Mouse (Mus musculus) stomach, postnatal 0 days (tissue): ENCODE measurements around the gene Tbxa2r. TPM values are rescaled to one million over a fixed set of nuclear protein-coding genes. Genes with fewer than 3 reads are reported as not detected.
A peak's percentile ranks its signal among the peaks of the same experiment; 100 is the strongest.

ENCODE experiments used
- ATAC-seq: fragments of 200-750 bp; cut with Nextera tagmentation; 2 replicates; pipeline ENCODE4 v1.8.0; 2017; ENCODE audit not compliant: low FRiP score, low TSS enrichment
- DNase-seq: peaks from one replicate; pipeline ENCODE4 v3.0.0-alpha.2; 2016; ENCODE audit warnings: low spot score
- H3K27ac ChIP-seq: fragments of 300-500 bp; sonication (generic); replicated peaks from 2 replicates; pipeline ENCODE4 v1.5.1; 2014; ENCODE audit warnings: mild to moderate bottlenecking, control low read depth
- H3K27me3 ChIP-seq: fragments of 300-500 bp; sonication (generic); 2 replicates; pipeline ENCODE4 v1.6.1; 2014; ENCODE audit warnings: low read length; ENCODE audit not compliant: control insufficient read depth, insufficient read depth
- H3K36me3 ChIP-seq: fragments of 300-500 bp; sonication (generic); 2 replicates; pipeline ENCODE4 v1.6.1; 2014; ENCODE audit warnings: low read length, mixed read lengths; ENCODE audit not compliant: control insufficient read depth, insufficient read depth
- H3K4me1 ChIP-seq: fragments of 300-500 bp; sonication (generic); replicated peaks from 2 replicates; pipeline ENCODE4 v1.6.1; 2014; ENCODE audit warnings: antibody characterized with exemption; ENCODE audit not compliant: control insufficient read depth, insufficient read depth
- H3K4me2 ChIP-seq: fragments of 300-500 bp; sonication (generic); replicated peaks from 2 replicates; pipeline ENCODE4 v1.6.1; 2014; ENCODE audit warnings: low read depth, mild to moderate bottlenecking, control low read depth, moderate library complexity
- H3K4me3 ChIP-seq: fragments of 300-500 bp; sonication (generic); 2 replicates; pipeline ENCODE4 v1.5.1; 2014; ENCODE audit warnings: low read depth, low read length, control low read depth
- H3K9ac ChIP-seq: fragments of 300-500 bp; sonication (generic); 2 replicates; pipeline ENCODE4 v1.6.1; 2014; ENCODE audit warnings: mild to moderate bottlenecking, low read length, control low read depth, mixed read lengths
- H3K9me3 ChIP-seq: fragments of 300-500 bp; sonication (generic); 2 replicates; pipeline ENCODE4 v1.6.1; 2016; ENCODE audit warnings: low read length; ENCODE audit not compliant: control insufficient read depth
- CTCF ChIP-seq: IDR thresholded peaks from 2 replicates; pipeline ENCODE4 v1.5.1; 2016; ENCODE audit warnings: antibody characterized with exemption, low read depth, mild to moderate bottlenecking, moderate library complexity
- EP300 ChIP-seq: optimal IDR thresholded peaks from 2 replicates; pipeline ENCODE3; 2016; ENCODE audit warnings: antibody characterized with exemption
- WGBS: fragments of 180-500 bp; shearing (Covaris S2); extraction: QIAGEN DNeasy Blood & Tissue Kit; methylation state at CpG from one replicate; pipeline ENCODE4 v1.1.7; 2014; 5-methylcytosine and 5-hydroxymethylcytosine counted together
- polyA plus RNA-seq: library from polyadenylated mRNA; unstranded; fragments of >200 nt; fragmentation: Nextera tagmentation; extraction: Ambion mirVana; gene quantifications from 2 replicates; pipeline ENCODE4 v1.2.1, GENCODE M21; 2015

Tbxa2r gene
- polyA plus RNA-seq, 1 experiment from 2014 or later: 20.2 TPM

DNA sequence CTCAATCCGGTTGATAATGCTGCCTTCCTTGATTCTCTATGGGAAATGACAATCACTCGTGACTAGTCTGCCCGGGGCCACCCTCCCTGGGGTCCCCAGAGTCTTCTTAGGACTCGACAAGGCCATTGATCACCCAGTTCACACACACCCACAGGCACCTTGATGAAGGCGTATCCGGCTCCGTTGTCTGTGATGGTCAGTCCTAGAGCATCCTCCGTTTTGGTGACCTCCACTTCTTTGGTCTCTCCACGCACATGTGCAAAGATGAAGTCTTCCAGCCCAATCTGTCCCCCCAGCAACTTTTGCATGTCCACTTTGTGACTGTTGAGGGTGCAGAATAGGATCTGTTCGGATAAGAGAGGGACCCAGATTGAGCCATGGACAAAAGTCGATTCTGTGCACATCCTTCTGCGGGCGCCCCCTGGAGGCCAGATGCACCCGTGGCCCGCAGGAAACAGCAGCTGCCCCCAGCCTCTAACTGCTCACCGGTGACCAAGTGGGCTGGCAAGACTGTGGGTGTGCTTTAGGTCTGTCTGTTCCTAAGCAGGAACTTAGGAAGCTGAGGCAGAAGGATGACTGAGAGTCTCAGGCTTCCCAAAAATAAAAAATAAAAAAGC is 12.9 kb downstream of the Tbxa2r start:
- no peaks in the 10 kb centered on the region for H3K9me3 ChIP-seq
- DNase-seq (peak; percentile 74), ATAC-seq (no peak)
- 40% methylated on average over 16 of the region's 16 CpGs for WGBS
- H3K27me3 ChIP-seq: 0 out of 2 replicates have a peak, but pooled peaks cover 3% of the 10 kb centered on the region
- H3K36me3 ChIP-seq: no peaks in the 10 kb centered on the region
- H3K27ac ChIP-seq: no peak overlapping the region
- H3K9ac ChIP-seq: no peak overlapping the region
- H3K4me3 ChIP-seq: no peak overlapping the region
- no peak overlapping the region for H3K4me2 ChIP-seq
- H3K4me1 ChIP-seq: peaks cover under 1% of the 10 kb centered on the region
- TF ChIP-seq CTCF (peak; percentile 84), EP300 (no peak)

DNA sequence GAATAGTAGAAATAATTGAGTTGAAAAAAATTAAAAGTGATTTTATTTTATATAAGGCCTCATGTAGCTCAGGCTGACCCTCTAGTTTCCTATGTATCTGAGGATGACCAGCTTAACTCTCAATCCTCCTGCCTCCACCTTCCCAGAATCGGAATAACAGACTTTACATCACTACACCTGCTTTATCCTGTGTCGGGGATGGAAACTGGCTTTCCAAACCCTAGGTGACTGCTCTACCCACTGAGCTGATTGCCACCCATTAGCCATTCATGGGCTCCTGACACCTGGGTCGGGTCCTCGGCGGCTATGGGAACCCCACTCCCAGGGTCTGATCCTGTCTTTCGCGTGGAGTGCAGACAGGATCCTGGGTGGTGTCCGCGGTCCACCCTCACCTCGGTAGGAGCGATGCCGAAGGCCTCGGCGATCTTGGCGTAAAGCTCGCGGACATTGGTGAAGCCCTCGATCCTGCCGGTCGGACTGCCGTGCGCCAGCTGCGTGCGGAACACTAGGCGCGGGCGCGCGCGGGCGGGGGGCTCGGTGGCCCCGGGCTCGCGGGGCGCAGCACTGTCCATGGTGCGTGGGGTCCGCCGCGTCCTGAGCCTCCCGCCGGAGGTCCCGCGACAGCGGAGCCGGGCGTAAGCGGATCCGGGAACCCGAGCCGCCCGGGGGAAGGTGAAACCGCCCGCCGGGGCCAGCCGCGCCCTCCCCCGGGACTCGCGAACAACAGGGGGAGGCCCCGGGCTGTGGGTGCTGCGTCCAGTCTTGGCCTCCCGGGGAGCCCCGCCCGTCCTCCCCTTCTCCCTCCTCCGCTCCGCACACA is 14.4 kb downstream of the Tbxa2r start, which contains the start of gene Gipc3:
Gipc3 (minus strand) TSS at position 581 of the 820 bp plus-strand sequence.
- WGBS: 6% methylated on average over 43 of the region's 67 CpGs
- Histone ChIP-seq H3K9me3 (no peaks in the 10 kb centered on the region), H3K4me1 (no peaks in the 10 kb centered on the region; the same call in 1 of the 2 replicates), H3K9ac (peak within 1 kb of the TSS; percentile 68), H3K4me3 (peak within 1 kb of the TSS; percentile 48), H3K36me3 (no peaks in the 10 kb centered on the region), H3K27ac (no peak within 1 kb of the TSS), H3K27me3 (0 out of 2 replicates have a peak, but pooled peaks cover 3% of the 10 kb centered on the region), H3K4me2 (peak within 1 kb of the TSS; percentile 84)
- ATAC-seq (no peak), DNase-seq (no peak)
- TF ChIP-seq EP300: no peak
- no peak for TF ChIP-seq CTCF

DNA sequence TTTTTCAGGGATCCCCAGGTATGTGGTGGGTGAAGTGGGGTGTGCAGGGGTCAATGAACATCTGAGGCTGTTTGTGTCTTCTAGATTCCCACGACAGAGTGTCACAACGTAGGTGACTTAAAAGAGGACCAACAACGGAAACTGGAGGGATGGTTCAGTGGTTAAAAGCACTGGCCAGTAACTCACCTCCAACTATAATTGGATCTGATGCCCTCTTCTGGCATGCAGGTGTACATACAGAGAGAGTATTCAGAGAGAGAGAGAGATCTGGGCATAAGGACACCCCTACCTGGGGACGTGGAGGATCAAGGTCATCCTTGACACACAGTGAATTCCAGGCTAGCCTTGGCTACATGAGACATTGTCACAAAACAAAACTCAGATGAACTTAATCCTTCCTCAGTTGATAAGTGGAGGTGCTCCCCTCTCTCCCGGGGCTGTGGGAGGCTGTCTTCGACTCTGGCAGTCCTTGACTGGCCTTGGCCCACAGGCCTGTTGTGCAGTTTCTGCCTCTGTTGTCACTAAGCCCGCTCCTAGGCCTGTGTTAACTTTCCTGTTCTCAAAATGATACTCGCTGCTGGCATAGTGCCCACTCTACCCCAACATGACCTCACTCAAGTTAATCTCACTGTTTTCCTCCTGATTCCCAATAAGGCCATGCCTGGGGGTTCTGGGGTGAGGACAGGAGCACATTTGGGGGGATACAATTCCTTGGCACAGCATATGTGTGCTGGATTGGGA is 16.1 kb downstream of the Tbxa2r start:
- Histone ChIP-seq H3K4me2 (no peak overlapping the region), H3K27me3 (0 out of 2 replicates have a peak, but pooled peaks cover 3% of the 10 kb centered on the region), H3K9me3 (no peaks in the 10 kb centered on the region), H3K4me3 (no peak overlapping the region), H3K36me3 (no peaks in the 10 kb centered on the region), H3K9ac (no peak overlapping the region), H3K27ac (no peak overlapping the region), H3K4me1 (peaks cover 4% of the 10 kb centered on the region)
- whole genome bisulfite sequencing: 41% methylated on average over 8 of the region's 8 CpGs
- peak; percentile 59 for TF ChIP-seq CTCF
- no peak for TF ChIP-seq EP300
- ATAC-seq (no peak), DNase-seq (no peak)

- Histone ChIP-seq H3K9ac (no peak overlapping the region), H3K27ac (no peak overlapping the region), H3K27me3 (0 out of 2 replicates have a peak, but pooled peaks cover 3% of the 10 kb centered on the region), H3K4me1 (peaks cover 5% of the 10 kb centered on the region), H3K4me3 (no peak overlapping the region), H3K9me3 (no peaks in the 10 kb centered on the region), H3K4me2 (no peak overlapping the region), H3K36me3 (no peaks in the 10 kb centered on the region)
- 86% methylated on average over 4 of the region's 4 CpGs for WGBS
- ATAC-seq: no peak
- no peak for TF ChIP-seq CTCF
- no peak for TF ChIP-seq EP300
- DNase-seq: no peak
These were observed 16.6 kb downstream of the Tbxa2r start for GRCm38 (mm10) chr10:81345162-81345534.

GRCm38 (mm10) chr10:81346453-81347067 is 18.0 kb downstream of the Tbxa2r start:
- no peaks in the 10 kb centered on the region for H3K9me3 ChIP-seq
- DNase-seq (peak; percentile 93), ATAC-seq (peak; percentile 55)
- no peak overlapping the region for H3K4me3 ChIP-seq
- TF ChIP-seq EP300 (no peak), CTCF (peak; percentile 62)
- WGBS: 18% methylated on average over 52 of the region's 55 CpGs
- H3K4me1 ChIP-seq: peaks cover 5% of the 10 kb centered on the region
- no peaks in the 10 kb centered on the region for H3K36me3 ChIP-seq
- 0 out of 2 replicates have a peak overlapping the region, but pooled peaks have one; percentile 31 for H3K9ac ChIP-seq
- 0 out of 2 replicates have a peak, but pooled peaks cover 3% of the 10 kb centered on the region for H3K27me3 ChIP-seq
- peak overlapping the region; percentile 46 for H3K4me2 ChIP-seq
- H3K27ac ChIP-seq: peak overlapping the region; percentile 65; the same call in 1 of the 2 replicates
